ENCODE assay signal across 9 mouse cellular contexts in genomic region chr8:112097883-112098635, GRCm38 (mm10).
DNase-seq lines count a peak whose midpoint lies in the region; ATAC-seq and TF ChIP-seq lines count a peak whose summit lies in the region.
"Had no signal": no experiment of that assay in that cellular context is flagged by ENCODE, and none has a peak within 500 bp of the region (broad histone marks: within the 10 kb centered on the region; RNA-seq: fewer than 3 reads in every experiment).

No protein-coding gene starts in this region.

- 0 out of 2 replicates have a peak, but pooled peaks cover 3% of the 10 kb centered on the region for H3K4me1 ChIP-seq in forebrain, embryonic 14.5 days (ENCODE audit: control insufficient read depth, insufficient read depth, low read length)
- peaks cover 13% of the 10 kb centered on the region for H3K4me1 ChIP-seq in midbrain, embryonic 13.5 days (replicated peaks)
- no peaks in the 10 kb centered on the region for H3K4me1 ChIP-seq in intestine, postnatal 0 days (replicated peaks; ENCODE audit: control insufficient read depth, insufficient read depth, low read length)
- H3K4me1 ChIP-seq: embryonic facial prominence, embryonic 12.5 days had no signal

- H3K36me3 ChIP-seq in forebrain, embryonic 14.5 days (ENCODE audit: control insufficient read depth, insufficient read depth, low read length), result no peaks in the 10 kb centered on the region
- no peaks in the 10 kb centered on the region for H3K36me3 ChIP-seq in midbrain, embryonic 13.5 days
- no peaks in the 10 kb centered on the region for H3K36me3 ChIP-seq in intestine, postnatal 0 days (ENCODE audit: control insufficient read depth, insufficient read depth)
- H3K36me3 ChIP-seq: embryonic facial prominence, embryonic 12.5 days had no signal

- no peak overlapping the region for H3K4me3 ChIP-seq in forebrain, embryonic 14.5 days (ENCODE audit: low read depth, low read length)
- no peak overlapping the region for H3K4me3 ChIP-seq in midbrain, embryonic 13.5 days (replicated peaks)
- no peak overlapping the region for H3K4me3 ChIP-seq in intestine, postnatal 0 days (ENCODE audit: low read depth, low read length)
- H3K4me3 ChIP-seq: embryonic facial prominence, embryonic 12.5 days had no signal

- no peak overlapping the region for H3K4me2 ChIP-seq in forebrain, embryonic 14.5 days (ENCODE audit: low read length)
- H3K4me2 ChIP-seq in midbrain, embryonic 13.5 days (replicated peaks), result no peak overlapping the region
- no peak overlapping the region for H3K4me2 ChIP-seq in intestine, postnatal 0 days (replicated peaks; ENCODE audit: low read depth)
- H3K4me2 ChIP-seq: embryonic facial prominence, embryonic 12.5 days had no signal

- H3K9ac ChIP-seq in forebrain, embryonic 14.5 days (ENCODE audit: low read length), result no peak overlapping the region
- H3K9ac ChIP-seq in midbrain, embryonic 13.5 days (replicated peaks), result no peak overlapping the region
- H3K9ac ChIP-seq in intestine, postnatal 0 days (ENCODE audit: low read depth, low read length), result no peak overlapping the region
- H3K9ac ChIP-seq: embryonic facial prominence, embryonic 12.5 days had no signal

- no peaks in the 10 kb centered on the region for H3K27me3 ChIP-seq in forebrain, embryonic 14.5 days (replicated peaks; ENCODE audit: control insufficient read depth, insufficient read depth, low read length)
- H3K27me3 ChIP-seq in midbrain, embryonic 13.5 days, result no peaks in the 10 kb centered on the region
- no peaks in the 10 kb centered on the region for H3K27me3 ChIP-seq in intestine, postnatal 0 days (replicated peaks; ENCODE audit: control insufficient read depth, insufficient read depth, low read length)
- H3K27me3 ChIP-seq: embryonic facial prominence, embryonic 12.5 days had no signal

- TF ChIP-seq CTCF in intestine, postnatal 0 days (IDR thresholded peaks at IDR 0.05; ENCODE audit: low read depth), result no peak

- peak; percentile 37 for DNase-seq in layer of hippocampus, adult 11-12 months (ENCODE audit: low spot score)
- no peak for DNase-seq in layer of hippocampus, adult 9-10 months (ENCODE audit: low spot score)
- DNase-seq in forebrain, embryonic 14.5 days (ENCODE audit: low spot score), result peak; percentile 82
- DNase-seq in heart, postnatal 14 days, result peak; percentile 39 to 63
- DNase-seq in layer of hippocampus, postnatal 36 days, result peak; percentile 37 to 42
- no peak for DNase-seq in spleen, postnatal 36 days (ENCODE audit: low spot score in 2 of 2)

- no peak overlapping the region; the same call in 1 of the 2 replicates for H3K27ac ChIP-seq in forebrain, embryonic 14.5 days (ENCODE audit: low read depth, low read length)
- peak overlapping the region; percentile 58; the same call in 1 of the 2 replicates for H3K27ac ChIP-seq in midbrain, embryonic 13.5 days
- H3K27ac ChIP-seq in intestine, postnatal 0 days (ENCODE audit: low read depth, low read length), result no peak overlapping the region
- H3K27ac ChIP-seq: embryonic facial prominence, embryonic 12.5 days had no signal

- 72% methylated on average over 10 of the region's 10 CpGs for WGBS in forebrain, embryonic 14.5 days
- 62% methylated on average over 10 of the region's 10 CpGs for WGBS in midbrain, embryonic 13.5 days
- WGBS in intestine, postnatal 0 days, result 83% methylated on average over 10 of the region's 10 CpGs

- no peaks in the 10 kb centered on the region for H3K9me3 ChIP-seq in forebrain, embryonic 14.5 days (replicated peaks; ENCODE audit: control insufficient read depth, low read length)
- no peaks in the 10 kb centered on the region for H3K9me3 ChIP-seq in midbrain, embryonic 13.5 days
- no peaks in the 10 kb centered on the region for H3K9me3 ChIP-seq in intestine, postnatal 0 days (ENCODE audit: control insufficient read depth)
- H3K9me3 ChIP-seq: embryonic facial prominence, embryonic 12.5 days had no signal

- peak; percentile 88 for ATAC-seq in forebrain, embryonic 14.5 days
- ATAC-seq in midbrain, embryonic 13.5 days, result peak; percentile 96
- ATAC-seq in intestine, postnatal 0 days, result no peak

- intact Hi-C loops in heart, postnatal 14 days (cut with DNase I), result no loop called here

Comparison
In these comparisons a context has a peak if more than half of its experiments do, and no peak if none do; other contexts are left out.
1. DNase-seq: peak in layer of hippocampus, adult 11-12 months (single experiment), forebrain, embryonic 14.5 days (single experiment), heart, postnatal 14 days (2 of 2) and layer of hippocampus, postnatal 36 days (2 of 2); none in layer of hippocampus, adult 9-10 months (single experiment) and spleen, postnatal 36 days (0 of 2).